Mouse (Mus musculus) bone marrow macrophage, adult 2 months (primary cell): Measurements from ENCODE around the gene Eef1b2. TPM values are rescaled to one million over a fixed set of nuclear protein-coding genes. Genes with fewer than 3 reads are reported as not detected.

Experiments
- H3K27ac ChIP-seq: 2 replicates; pipeline ENCODE4 v1.5.1; 2012; ENCODE audit warnings: low read depth, low read length; ENCODE audit not compliant: insufficient read depth
- H3K4me1 ChIP-seq: 2 replicates; pipeline ENCODE4 v1.6.1; 2012; ENCODE audit warnings: low read length; ENCODE audit not compliant: control insufficient read depth, insufficient read depth
- H3K4me3 ChIP-seq: 2 replicates; pipeline ENCODE4 v1.5.1; 2012; ENCODE audit warnings: mild to moderate bottlenecking, low read length, moderate library complexity; ENCODE audit not compliant: insufficient read depth
- CTCF ChIP-seq: IDR thresholded peaks from 2 replicates; pipeline ENCODE4 v1.5.1; 2012; ENCODE audit warnings: low read depth, mild to moderate bottlenecking, low read length, moderate library complexity
- POLR2A ChIP-seq: IDR thresholded peaks from 2 replicates; pipeline ENCODE4 v1.6.1; 2012; ENCODE audit warnings: mild to moderate bottlenecking, low read depth, low read length, borderline replicate concordance
- polyA plus RNA-seq: library from polyadenylated mRNA; stranded (reverse); fragments of >200 nt; gene quantifications from 2 replicates; pipeline ENCODE4 v1.2.4, GENCODE M21; 2012; ENCODE audit not compliant: missing spikeins, insufficient read depth, insufficient read length

Eef1b2 gene
- polyA plus RNA-seq, 1 experiment = 949 TPM

DNA sequence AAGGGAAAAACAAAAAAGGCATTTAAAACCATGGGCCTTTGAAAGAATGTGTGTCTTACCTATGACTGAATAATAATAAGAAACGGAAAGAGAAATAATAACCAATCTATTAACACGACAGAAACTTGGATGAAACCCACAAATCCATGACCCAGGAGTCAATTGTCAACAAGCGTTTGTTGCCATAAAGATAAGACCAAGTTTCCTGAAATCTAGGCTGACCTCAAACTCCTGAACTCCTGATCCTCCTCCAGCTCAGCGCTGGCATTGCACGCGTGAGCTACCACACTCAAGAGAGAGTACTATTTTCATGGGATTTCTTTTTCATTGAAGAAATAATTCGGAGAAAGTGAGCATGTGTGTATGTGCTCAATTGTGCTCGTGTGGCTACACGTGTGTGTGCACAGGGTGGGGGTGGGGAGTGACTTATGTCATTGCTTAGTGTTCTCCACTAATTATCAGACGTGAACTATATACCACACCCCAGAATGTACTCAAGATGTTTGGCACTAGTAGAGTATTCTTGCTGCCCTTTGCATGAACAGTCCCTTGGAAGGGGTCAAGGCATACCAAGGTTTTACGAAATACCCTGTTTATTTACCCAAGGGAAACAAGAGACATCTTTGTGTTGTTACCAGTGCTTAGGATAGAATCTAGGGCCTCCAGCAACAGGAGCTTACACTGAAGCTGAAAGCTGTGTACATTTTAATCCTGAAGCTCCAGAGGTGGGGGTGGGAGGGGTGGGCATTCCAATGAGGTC is 15.9 kb downstream of the Eef1b2 start:
- Histone ChIP-seq H3K27ac (no peak overlapping the region), H3K4me3 (no peak overlapping the region), H3K4me1 (no peaks in the 10 kb centered on the region)
- TF ChIP-seq POLR2A (no peak), CTCF (no peak)

DNA sequence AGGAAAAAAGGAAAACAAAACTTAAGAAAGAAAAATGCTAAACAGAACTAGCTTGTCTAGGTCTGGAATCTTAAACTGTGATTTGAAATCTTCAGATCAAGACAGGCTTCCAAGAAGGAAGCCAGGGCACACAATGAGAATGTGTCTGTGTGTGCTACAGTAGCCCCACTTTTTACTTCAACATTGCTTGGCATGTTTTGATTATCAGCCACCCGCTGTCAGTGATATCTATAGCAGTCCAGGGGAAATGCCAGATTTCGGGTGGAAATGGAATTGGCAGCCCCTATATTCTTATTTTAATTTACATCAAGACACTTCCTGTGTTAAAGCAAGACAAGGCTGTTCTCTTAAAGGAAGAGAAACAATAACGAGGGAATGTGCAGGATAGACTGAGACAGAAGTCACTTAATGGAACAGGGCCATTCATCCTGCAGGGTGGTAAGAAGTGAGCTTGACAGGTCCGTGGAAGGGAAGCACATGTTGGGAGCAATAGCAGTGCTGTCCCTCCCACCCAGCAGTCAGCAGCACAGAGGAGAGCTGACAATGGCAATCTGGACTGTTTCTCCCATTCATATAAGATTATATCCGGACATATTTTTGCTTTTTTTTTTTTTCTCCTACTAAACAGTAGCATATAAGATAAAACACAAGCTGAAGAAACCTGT is 19.4 kb downstream of the Eef1b2 start:
- TF ChIP-seq POLR2A (no peak), CTCF (no peak)
- Histone ChIP-seq H3K4me3 (no peak overlapping the region), H3K4me1 (no peaks in the 10 kb centered on the region), H3K27ac (no peak overlapping the region)

DNA sequence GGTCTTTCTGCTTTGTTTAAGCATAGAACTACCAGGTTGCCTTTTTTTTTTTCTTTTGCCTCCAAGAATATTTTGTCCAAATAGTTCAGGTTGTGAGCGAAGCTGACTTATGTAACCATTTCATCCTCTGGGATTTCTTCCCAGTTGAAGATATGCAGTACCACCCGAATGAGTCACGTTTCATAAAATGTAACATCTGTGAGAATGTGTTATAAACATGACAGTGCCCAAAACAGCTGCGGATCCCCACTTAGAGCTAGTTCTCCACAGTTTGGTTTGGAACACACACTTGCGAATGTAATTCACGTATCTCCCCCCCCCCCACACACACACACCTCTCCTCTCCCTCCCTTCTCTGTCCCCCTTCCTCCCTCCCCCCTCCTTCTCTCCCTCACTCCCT is 22.8 kb downstream of the Eef1b2 start:
- H3K4me3 ChIP-seq = no peak overlapping the region
- no peak for TF ChIP-seq CTCF
- no peak for TF ChIP-seq POLR2A
- no peak overlapping the region for H3K27ac ChIP-seq
- H3K4me1 ChIP-seq = no peaks in the 10 kb centered on the region

DNA sequence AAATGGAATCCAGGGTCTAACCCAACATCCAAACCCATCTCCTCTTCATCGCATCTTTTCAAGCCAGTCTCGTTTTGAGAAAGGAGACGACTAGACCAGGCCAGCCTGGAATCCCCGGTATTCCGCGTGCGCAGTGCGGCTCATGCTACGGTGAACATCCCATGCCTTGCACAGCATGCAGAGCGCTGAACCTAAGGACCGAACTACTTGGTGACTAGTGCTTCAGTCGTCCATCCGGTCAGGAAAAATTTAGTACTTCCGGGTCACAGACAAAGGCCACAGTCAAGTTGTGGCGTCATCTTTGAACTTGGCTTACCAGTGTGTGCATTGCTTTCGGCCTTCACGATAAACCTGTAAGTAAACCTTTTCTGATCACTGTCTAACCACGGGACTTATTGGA is 23.7 kb downstream of the Eef1b2 start:
- H3K4me1 ChIP-seq = no peaks in the 10 kb centered on the region
- no peak overlapping the region for H3K27ac ChIP-seq
- TF ChIP-seq CTCF = no peak
- no peak for TF ChIP-seq POLR2A
- H3K4me3 ChIP-seq = no peak overlapping the region

DNA sequence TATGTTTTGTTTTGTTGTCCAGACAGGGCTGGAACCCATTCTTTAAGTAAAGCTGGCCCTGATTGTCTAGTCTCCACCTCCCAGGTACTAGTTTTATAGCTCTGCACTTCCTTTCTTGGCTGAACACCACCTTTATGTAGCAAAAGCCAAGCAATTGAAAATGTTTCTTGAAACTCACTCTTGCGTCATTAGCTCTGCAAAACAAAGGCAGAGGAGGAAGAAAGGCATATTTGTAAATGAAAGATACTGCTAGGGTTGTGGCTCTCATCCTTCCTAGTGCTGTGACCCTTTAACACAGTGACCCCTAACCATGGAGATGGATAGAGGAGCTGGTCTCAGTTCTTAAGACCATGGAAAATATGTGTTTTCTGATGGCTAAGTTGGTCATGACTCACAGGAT is 25.0 kb downstream of the Eef1b2 start:
- Histone ChIP-seq H3K27ac (no peak overlapping the region), H3K4me3 (no peak overlapping the region), H3K4me1 (no peaks in the 10 kb centered on the region)
- TF ChIP-seq POLR2A (no peak), CTCF (no peak)

DNA sequence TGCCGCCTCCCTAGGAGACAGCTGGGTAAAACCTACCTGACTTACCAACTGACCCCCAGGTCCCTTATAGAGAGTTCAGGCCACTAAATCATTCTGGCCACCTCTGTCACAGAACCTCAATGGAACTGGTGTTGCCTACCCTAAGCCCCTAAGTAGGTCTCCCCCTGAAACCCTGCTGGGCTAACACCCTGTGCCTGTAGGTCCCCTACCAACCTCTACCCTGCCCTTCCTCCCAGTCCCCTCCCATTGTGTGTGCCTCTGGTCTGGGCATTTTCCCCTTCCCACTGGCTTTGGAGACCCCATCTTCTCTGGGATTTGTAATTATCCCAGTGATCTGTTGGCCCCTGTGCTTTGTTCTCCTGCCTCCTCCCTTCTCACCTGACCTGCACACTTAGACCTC is 26.8 kb downstream of the Eef1b2 start:
- Histone ChIP-seq H3K27ac (no peak overlapping the region), H3K4me1 (no peaks in the 10 kb centered on the region), H3K4me3 (no peak overlapping the region)
- TF ChIP-seq CTCF (no peak), POLR2A (no peak)

DNA sequence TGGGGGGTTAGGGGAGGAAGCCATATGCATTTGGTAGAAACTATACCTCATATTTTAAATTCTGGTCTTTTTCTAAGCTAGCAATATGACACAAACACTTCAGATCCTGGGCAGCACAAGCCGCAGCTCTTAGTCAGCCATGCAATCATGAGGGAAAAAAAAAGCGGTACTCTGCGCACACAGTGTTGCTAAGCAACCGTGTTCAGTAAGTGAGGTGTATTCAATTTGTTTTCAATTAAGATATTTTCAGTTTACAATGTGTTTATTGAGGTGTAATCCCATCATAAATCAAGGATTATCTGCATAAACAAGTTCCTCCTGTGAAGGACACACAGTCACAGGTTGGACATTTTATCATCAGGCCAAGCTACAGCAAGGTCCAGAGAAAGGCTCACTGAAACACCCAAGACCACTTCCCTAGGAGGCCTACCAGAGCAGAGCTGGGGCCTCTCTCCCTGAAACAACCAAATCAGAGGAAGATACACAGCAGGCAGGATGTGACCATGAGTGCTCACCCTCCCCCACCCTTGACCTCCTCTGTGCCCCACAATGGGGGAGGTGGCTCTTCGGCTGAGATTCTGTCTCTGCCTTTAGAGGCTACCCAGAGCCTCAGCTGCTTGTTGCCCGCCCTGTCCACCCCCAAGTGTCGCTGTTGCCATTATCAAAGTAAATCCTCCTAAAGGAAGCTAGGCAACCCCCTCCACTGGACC is 27.5 kb downstream of the Eef1b2 start:
- Histone ChIP-seq H3K4me3 (no peak overlapping the region), H3K27ac (no peak overlapping the region), H3K4me1 (no peaks in the 10 kb centered on the region)
- TF ChIP-seq CTCF = no peak

DNA sequence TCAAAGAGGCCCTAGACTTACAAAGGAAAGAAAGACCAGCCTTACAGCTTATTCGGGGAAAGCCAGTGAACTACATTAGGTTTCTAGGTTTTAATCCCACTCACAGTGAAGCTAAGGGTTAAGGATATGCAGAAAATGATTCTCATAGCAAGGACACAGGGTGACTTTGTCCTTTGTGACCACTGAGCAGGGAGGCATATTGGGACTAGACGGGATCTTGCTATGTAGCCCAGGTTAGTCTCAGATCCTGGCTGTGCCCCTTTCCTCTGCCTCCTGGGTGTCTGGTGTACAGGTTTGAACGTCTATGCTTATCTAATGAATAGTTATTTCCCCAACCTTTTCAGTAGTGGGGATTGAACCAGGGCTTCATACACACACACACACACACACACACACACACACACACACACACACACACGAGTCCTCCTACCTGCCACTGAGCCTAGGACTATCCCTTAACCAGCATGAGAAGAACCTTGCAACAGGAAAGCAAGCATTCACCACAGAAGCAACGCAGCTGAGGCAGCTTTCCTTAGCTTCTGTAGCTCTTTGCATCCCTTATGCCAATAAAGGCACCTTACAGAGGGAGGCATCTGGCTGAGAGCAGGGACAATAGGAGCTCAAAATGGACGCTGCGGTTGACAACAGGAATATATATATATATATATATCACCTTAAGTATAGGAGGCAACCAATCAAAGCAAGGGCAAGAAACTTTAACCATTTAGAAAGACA is 28.2 kb downstream of the Eef1b2 start:
- no peak overlapping the region for H3K4me3 ChIP-seq
- TF ChIP-seq CTCF (no peak), POLR2A (no peak)
- no peaks in the 10 kb centered on the region for H3K4me1 ChIP-seq
- H3K27ac ChIP-seq = no peak overlapping the region

DNA sequence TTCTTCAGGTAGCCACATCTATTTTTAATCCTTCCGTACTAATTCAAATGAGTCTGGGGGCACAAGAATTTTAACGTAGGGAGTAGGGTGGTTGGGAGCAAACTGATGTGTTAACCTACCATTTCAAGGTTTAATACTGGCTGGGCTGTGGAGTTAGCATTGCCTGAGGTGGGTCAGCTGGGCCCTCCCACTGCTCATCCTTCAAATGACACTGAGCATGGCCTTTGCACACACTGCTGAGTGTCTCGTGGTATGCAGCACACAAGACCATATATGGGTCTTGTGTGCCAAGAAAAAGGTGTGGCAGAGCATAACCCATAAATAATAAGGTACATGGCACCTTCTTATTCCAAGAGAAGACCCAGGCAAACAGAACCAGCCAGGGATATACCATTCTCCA is 31.0 kb downstream of the Eef1b2 start:
- H3K4me1 ChIP-seq = no peaks in the 10 kb centered on the region
- no peak for TF ChIP-seq POLR2A
- no peak for TF ChIP-seq CTCF
- no peak overlapping the region for H3K27ac ChIP-seq
- no peak overlapping the region for H3K4me3 ChIP-seq
